Mouse (Mus musculus) right cerebral cortex, postnatal 4 days (tissue): ENCODE data around the gene Elp5.

ENCODE experiments used
- DNase-seq: peaks from one replicate; pipeline ENCODE4 v3.0.0-alpha.2; 2022

Elp5 gene

GRCm38 (mm10) chr11:69990850-69991691, 8.8 kb upstream of the Elp5 start, which contains the start of gene Gabarap:
Gene Gabarap (plus strand): TSS chr11:69991143.
- peak; percentile 95 for DNase-seq

GRCm38 (mm10) chr11:69989949-69990348, 7.6 kb upstream of the Elp5 start:
- no peak for DNase-seq

GRCm38 (mm10) chr11:69984431-69984830, 2.1 kb upstream of the Elp5 start:
- no peak for DNase-seq

GRCm38 (mm10) chr11:69983377-69983776, 1.1 kb upstream of the Elp5 start:
- no peak for DNase-seq

GRCm38 (mm10) chr11:69982877-69983276, 560 bp upstream of the Elp5 start:
- DNase-seq = no peak

GRCm38 (mm10) chr11:69981141-69981762, 1.1 kb downstream of the Elp5 start, which contains the start of gene Ctdnep1:
Gene Ctdnep1 (plus strand): TSS chr11:69981156.
- DNase-seq = no peak

GRCm38 (mm10) chr11:69980196-69981140, 1.8 kb downstream of the Elp5 start:
- peak; percentile 98 for DNase-seq

- DNase-seq = no peak
Measured at GRCm38 (mm10) chr11:69979827-69980195, 2.5 kb downstream of the Elp5 start.

- DNase-seq = no peak
Measured at GRCm38 (mm10) chr11:69976271-69976670, 6.0 kb downstream of the Elp5 start.

GRCm38 (mm10) chr11:69974907-69975306, 7.4 kb downstream of the Elp5 start:
- DNase-seq = no peak

GRCm38 (mm10) chr11:69970775-69971174, 11.5 kb downstream of the Elp5 start:
- no peak for DNase-seq

GRCm38 (mm10) chr11:69970222-69970621, 12.1 kb downstream of the Elp5 start:
- no peak for DNase-seq

- no peak for DNase-seq
Measured at GRCm38 (mm10) chr11:69968793-69969192, 13.5 kb downstream of the Elp5 start.

GRCm38 (mm10) chr11:69966860-69967517, 15.3 kb downstream of the Elp5 start:
- no peak for DNase-seq

- DNase-seq = no peak
Measured at GRCm38 (mm10) chr11:69966006-69966859, 16.1 kb downstream of the Elp5 start.

- DNase-seq = no peak
Measured at GRCm38 (mm10) chr11:69965271-69966005, 16.9 kb downstream of the Elp5 start.

GRCm38 (mm10) chr11:69964650-69965270, 17.6 kb downstream of the Elp5 start, which contains the start of gene Cldn7:
Gene Cldn7 (plus strand): TSS chr11:69964779.
- no peak for DNase-seq

- no peak for DNase-seq
Measured at GRCm38 (mm10) chr11:69961841-69962240, 20.5 kb downstream of the Elp5 start.

GRCm38 (mm10) chr11:69960616-69961015, 21.7 kb downstream of the Elp5 start:
- DNase-seq = no peak

GRCm38 (mm10) chr11:69956218-69956617, 26.1 kb downstream of the Elp5 start:
- no peak for DNase-seq
